Mouse (Mus musculus) heart, embryonic 12.5 days (tissue): ENCODE results near the gene Dnaaf3. TPM values are rescaled to one million over a fixed set of nuclear protein-coding genes. Genes with fewer than 3 reads are reported as not detected.

Experiments used
- microRNA-seq: library from miRNA; unstranded; fragments of <30 nt; microRNA quantifications from one replicate; pipeline ENCODE4, GENCODE M21; 2017
- polyA plus RNA-seq: library from polyadenylated mRNA; unstranded; fragments of >200 nt; fragmentation: Nextera tagmentation; extraction: Ambion mirVana; gene quantifications from 2 replicates; pipeline ENCODE4 v1.2.1, GENCODE M21; 2016

The Dnaaf3 gene
- polyA plus RNA-seq, 1 experiment from 2014 or later: 0.83 TPM

Small RNAs within 50 kb of the gene (microRNA-seq; reads per million reads assigned to microRNA genes)
- gene Gm23577: not detected

Other genes with a start within 250 kb of the Dnaaf3 start
- gene Ncr1, start 194.7 kb downstream of the Dnaaf3 start, polyA plus RNA-seq: not detected in 2 replicates
- gene Gp6, start 134.7 kb downstream of the Dnaaf3 start, polyA plus RNA-seq: 0.47 and 1.3 TPM in 2 replicates
- gene Rdh13, start 86.8 kb downstream of the Dnaaf3 start, polyA plus RNA-seq: 27.5 and 27.6 TPM in 2 replicates
- gene Eps8l1, start 71.8 kb downstream of the Dnaaf3 start, polyA plus RNA-seq: 3.0 and 4.1 TPM in 2 replicates
- 50.2 and 53.9 TPM in 2 replicates for gene Ppp1r12c, start 30.8 kb downstream of the Dnaaf3 start, polyA plus RNA-seq
- 543 and 550 TPM in 2 replicates for gene Tnnt1, start 16.1 kb downstream of the Dnaaf3 start, polyA plus RNA-seq
- 1,739 and 1,749 TPM in 2 replicates for gene Tnni3, start 8.2 kb downstream of the Dnaaf3 start, polyA plus RNA-seq
- 1.4 and 1.6 TPM in 2 replicates for gene Syt5, start 15.1 kb upstream of the Dnaaf3 start, polyA plus RNA-seq
- gene Ptprh, start 71.6 kb upstream of the Dnaaf3 start, polyA plus RNA-seq: not detected in 2 replicates
- gene Tmem86b, start 99.0 kb upstream of the Dnaaf3 start, polyA plus RNA-seq: 3.2 and 3.7 TPM in 2 replicates
- 9.8 and 10.2 TPM in 2 replicates for gene Ppp6r1, start 126.6 kb upstream of the Dnaaf3 start, polyA plus RNA-seq
- 78.2 and 84.7 TPM in 2 replicates for gene Hspbp1, start 152.6 kb upstream of the Dnaaf3 start, polyA plus RNA-seq
- 1.0 and 1.7 TPM in 2 replicates for gene Brsk1, start 158.2 kb upstream of the Dnaaf3 start, polyA plus RNA-seq
- 0.08 TPM in 1 of 2 replicates, not detected in the other for gene Tmem150b, start 192.8 kb upstream of the Dnaaf3 start, polyA plus RNA-seq
- 60.7 and 65.0 TPM in 2 replicates for gene Kmt5c, start 207.7 kb upstream of the Dnaaf3 start, polyA plus RNA-seq
- 41.0 and 44.4 TPM in 2 replicates for gene Cox6b2, start 220.6 kb upstream of the Dnaaf3 start, polyA plus RNA-seq
- gene Fam71e2, start 238.8 kb upstream of the Dnaaf3 start, polyA plus RNA-seq: not detected in 2 replicates